Mouse (Mus musculus) C2C12 (cell line): ENCODE results near the gene Hspa8.

Source experiments
- CTCF ChIP-seq: IDR thresholded peaks from one replicate; pipeline ENCODE4 v1.5.1; 2011; ENCODE audit not compliant: control insufficient read depth, insufficient read depth, insufficient read length
- MAX ChIP-seq: IDR thresholded peaks from one replicate; pipeline ENCODE4 v1.6.1; 2011; ENCODE audit warnings: mild to moderate bottlenecking, control low read depth

DNA sequence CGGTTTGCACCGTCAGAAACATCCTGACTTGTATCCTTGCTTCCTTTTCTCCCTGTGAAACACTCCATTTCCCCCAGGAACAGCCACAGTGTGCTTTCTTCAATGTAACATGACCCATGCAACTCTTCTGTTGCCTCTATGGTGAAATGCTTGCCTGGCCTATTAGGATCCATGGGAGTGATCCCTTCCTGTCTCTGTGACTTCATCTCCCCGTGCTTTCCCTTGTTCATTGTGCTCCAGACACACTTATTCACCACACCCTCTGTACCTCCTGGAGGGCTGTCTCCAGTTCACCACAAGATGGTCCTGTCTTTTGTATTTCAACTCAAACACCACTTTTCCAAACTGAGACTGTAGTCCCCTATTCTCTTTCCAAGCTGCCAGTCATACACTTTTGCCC, 20.7 kb upstream of the Hspa8 start:
- TF ChIP-seq CTCF = no peak
- no peak for TF ChIP-seq MAX
